Mouse (Mus musculus): ENCODE data around the gene Wtip.
"Not testable (repeated sequence)": the region's sequence is repeated elsewhere in the genome, so short reads cannot be mapped to it uniquely, and the experiment has no call there.

The Wtip gene

DNA sequence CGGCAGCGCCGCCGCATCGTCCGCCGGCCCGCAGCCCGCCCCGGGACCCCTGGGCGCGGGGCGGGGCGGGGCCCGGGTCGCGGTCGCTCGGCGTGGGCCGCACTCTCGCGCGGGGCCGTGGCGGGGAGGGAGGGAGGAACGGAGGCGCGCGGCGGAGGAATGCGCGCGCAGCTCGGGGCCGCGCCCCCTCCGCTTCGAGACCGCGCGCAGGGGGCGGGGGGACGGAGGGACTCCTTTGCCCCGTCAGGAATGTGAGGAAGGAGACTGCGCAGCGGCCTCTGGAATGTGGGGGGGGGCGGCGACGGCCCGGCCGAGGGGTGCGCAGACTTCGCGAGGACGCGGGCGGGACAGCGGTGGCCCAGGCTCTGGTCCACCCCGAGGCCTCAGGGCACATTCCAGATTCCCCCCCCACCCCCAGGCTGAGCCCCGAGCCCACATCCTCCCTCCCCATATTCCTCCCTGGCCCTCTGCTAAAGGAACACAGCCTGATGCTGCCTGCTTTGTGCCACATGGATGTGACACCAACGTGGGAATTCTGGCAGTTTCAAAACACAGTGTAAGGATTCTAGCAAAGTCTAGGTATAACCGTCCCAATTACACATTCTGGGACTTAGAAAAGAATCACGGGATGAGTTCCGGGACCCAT, at the start of gene Wtip:
Wtip (minus strand) TSS at position 152 of the 646 bp plus-strand sequence.
- DNase-seq: peak; percentile 94

GRCm38 (mm10) chr7:34176241-34176640, 43.2 kb upstream of the Wtip start:
- DNase-seq: not testable (repeated sequence)

GRCm38 (mm10) chr7:34172251-34172650, 39.2 kb upstream of the Wtip start:
- DNase-seq: no peak

- no peak for DNase-seq
Observed at GRCm38 (mm10) chr7:34169454-34169853, 36.4 kb upstream of the Wtip start, which contains the start of gene Uba2. Uba2 (minus strand) TSS chr7:34169599.

DNA sequence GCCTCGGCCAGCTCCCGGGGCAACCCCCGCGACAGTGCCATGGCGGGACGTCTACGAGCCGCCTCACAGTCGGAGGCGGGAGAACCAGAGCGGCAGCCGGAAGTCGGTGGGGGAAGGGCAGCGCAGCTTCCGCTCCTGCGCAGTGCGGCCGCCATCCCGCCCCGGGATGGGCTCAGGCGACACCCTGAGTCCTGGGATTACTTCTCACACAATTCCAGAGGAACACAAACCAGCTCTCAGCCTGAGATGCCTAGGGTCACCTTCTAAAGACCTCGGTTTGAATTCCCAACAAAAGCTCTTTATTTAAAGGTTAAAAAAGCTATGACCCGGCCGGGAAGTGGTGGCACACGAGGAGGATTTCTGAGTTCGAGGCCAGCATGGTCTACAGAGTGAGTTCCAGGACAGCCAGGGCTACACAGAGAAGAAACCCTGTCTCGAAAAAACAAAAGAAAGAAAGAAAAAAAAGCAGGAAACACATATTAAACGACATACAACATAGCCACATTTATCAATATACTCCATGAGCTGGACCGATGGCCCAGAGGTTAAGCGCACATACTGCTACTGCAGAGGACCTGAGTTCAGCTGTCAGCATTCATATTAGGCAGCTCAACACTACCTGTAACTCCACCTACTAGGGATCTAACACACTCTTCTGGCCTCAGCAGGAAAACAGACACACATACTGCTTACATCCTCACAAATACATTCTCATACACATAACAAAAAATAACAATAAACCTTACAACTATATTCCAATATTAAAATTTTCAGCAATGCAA, 35.6 kb upstream of the Wtip start:
- DNase-seq: peak; percentile 95

GRCm38 (mm10) chr7:34167766-34168469, 34.9 kb upstream of the Wtip start:
- DNase-seq: no peak

DNA sequence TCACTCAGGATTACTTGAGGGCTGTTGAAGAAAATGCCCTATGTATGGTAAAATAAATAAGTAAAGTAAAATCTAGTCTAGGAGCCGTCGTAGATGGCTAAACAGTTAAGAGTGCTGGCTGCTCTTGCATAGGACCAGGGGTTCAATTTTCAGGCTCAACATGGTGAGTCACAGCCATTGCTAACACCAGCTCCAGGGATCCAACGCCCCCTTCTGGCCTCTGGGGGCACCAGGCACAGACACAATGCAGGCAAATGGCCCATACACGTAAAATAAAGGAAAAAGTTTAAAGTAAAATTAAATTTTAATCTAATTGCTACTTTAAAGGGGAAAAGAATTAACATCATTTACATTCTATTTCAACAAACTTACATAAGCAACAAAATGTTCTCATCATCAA, 33.8 kb upstream of the Wtip start:
- DNase-seq: peak; percentile 13

GRCm38 (mm10) chr7:34165999-34166398, 32.9 kb upstream of the Wtip start:
- no peak for DNase-seq

DNA sequence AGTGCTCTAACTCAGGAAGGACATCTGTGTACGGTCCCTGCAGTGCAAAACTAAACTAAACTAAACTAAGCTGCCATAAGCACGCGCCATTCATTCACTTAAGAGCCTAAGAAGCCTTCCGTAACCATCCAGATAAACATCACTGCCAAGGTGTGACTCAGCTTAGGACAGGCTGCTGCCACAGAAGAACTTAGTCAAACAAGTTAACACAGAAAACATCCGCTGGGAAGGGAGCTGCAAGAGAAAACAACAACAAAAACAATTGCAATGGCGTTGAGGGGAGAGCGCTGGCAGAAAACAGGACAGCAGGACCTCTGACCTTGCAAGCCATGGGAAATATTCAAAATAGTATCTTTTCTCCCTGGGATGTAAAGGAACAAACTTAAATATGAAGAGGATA, 31.6 kb upstream of the Wtip start:
- no peak for DNase-seq

DNA sequence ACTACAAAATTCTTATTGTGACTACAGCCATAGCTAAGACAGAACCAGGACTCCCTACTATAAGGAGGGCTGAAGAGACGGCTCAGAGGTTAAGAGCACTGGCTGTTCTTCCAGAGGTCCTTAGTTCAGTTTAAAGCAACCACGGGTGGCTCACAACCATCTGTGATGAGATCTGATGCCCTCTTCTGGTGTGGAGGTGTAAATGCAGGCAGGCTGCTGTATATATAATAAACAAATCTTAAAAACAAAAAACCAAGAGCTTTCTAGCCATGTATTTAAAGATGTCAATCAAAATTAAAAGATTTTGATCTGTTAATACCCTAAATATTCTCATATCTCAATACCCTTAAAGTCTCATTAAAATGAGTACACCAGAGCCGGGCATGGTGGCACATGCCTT, 26.1 kb upstream of the Wtip start:
- DNase-seq: no peak

DNA sequence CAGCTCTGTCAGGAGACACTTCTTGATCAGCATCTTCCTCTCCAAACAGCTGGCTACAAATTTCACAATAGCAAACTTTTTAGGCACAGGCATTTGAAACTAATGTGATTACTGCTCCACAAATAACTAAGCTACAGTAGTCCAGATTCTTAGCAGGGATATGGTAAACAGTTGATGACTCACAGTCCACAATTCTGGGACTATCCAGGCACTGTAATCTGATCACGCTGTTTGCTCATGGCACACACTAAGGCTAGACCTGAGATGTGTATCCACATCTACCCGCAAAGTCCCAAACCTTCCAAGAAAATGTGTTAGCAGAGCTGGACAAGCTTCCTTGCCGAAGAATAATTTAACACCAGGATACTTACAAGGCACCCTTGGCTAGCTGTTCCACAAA, 24.9 kb upstream of the Wtip start:
- DNase-seq: no peak

- no peak for DNase-seq
Observed at GRCm38 (mm10) chr7:34147193-34147592, 14.1 kb upstream of the Wtip start.

GRCm38 (mm10) chr7:34141123-34141522, 8.1 kb upstream of the Wtip start:
- no peak for DNase-seq

GRCm38 (mm10) chr7:34139493-34139892, 6.4 kb upstream of the Wtip start:
- DNase-seq: no peak

DNA sequence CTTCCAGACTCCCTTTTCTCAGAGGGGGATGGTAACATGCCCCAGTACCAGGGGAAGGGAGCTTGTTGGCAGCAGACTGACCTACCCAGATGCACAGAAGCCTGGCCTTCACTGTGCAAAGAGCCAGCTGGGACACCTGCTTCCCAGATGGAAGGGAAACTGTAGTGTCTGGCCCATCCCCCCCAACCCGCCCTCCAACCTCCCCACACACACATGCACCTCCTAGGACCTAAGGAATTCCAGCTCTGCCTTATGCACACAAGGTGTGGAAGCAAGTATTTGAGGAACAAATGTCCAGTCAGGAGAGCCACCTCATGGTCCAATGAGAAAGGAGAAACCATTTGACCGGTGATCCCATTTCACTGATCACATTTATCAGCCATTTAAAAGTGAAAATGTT, 1.3 kb upstream of the Wtip start:
- DNase-seq: no peak

- DNase-seq: peak; percentile 58
Observed at GRCm38 (mm10) chr7:34132355-34133079, 551 bp downstream of the Wtip start.

- DNase-seq: no peak
Observed at GRCm38 (mm10) chr7:34131959-34132354, 1.1 kb downstream of the Wtip start.

GRCm38 (mm10) chr7:34131118-34131517, 1.9 kb downstream of the Wtip start:
- no peak for DNase-seq

DNA sequence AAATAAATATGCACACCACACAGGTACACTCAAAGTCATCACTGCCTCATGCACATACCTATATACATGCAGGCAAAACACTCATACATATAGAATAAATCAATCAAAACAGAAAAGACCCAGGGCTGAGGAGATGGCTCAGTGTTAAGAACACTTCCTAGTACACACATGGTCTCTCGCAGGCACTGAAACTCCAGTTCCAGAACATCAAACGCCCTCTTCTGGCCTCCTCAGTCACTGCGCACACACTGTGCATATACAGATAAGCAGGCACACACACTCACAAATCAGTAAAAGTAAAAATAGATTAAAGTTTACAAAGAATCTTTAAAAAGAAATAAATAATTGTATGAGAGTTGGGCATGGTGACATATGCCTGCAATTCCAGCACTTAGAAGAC, 6.8 kb downstream of the Wtip start:
- DNase-seq: no peak

DNA sequence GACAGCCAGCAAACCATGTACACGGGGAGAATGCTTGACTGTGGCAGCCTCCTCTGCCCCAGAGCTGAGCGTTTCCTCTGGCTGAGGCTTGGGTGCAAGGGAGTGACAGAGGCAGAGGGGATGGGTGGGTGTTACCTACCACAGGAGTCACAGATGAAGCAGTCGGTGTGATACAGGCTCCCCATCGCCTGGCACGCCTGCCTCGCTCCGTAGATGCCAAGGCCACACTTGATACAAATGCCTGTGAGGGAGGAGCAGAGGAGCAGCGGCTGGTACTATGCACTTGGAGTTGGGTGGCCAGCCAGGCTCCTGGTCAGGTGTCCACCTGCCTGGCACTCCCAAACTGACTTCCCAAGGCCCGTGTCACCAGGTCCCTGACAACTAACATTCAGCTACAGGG, 7.7 kb downstream of the Wtip start:
- DNase-seq: no peak

DNA sequence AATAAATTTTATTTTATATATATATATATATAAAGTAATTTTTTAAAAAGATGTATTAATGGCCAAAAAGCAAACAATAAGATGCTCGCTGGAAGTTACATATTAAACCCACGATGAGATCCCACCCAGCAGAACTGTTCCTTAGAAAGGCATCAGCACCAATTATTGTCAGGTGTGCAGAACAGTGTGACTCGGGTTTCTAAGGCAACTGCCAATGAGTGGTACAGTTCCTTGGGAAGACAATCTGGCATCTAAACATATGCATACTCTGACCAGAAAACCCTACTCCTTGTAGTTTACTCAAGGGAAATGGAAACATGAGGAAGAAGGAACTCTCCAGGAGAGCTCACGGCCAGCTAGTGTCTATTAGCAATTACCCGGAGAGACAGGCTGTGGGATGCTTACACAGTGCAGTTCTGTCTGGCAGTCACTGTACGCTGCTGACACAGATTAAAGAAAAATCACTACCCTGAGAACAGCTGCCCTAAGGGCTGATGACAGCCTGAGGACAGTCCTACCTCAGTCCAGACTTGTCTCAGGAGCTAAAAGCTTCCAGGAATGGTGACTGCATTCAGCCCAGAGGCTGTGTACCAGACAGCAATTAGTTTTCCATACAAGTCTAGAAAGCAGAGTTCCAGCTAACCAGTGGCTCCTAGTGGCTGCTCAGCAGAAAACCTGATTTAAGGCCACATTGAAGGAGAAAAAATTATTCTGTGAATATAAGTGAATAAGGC, 9.9 kb downstream of the Wtip start:
- no peak for DNase-seq

DNA sequence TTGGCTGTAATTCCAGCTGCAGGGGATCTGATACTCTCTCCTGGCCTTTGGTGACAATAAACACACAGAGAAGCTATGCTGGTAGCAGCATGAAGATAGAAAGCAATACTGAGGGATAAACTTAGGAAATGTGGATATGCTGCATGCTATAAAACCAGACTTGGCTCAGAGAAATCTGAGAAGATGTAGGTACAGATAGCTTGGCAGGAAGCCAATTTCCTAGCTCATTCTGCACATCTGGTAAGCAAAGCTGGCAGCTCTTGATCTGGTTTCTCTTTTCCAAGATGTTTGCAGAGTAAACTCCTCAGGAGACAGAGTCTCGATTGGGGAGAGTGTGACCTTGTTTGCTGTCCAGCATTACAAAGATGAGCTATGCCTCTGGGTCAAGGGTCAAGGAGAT, 12.4 kb downstream of the Wtip start:
- not testable (repeated sequence) for DNase-seq

Data from kidney, postnatal 14 days (tissue).